ENCODE assay signal across 12 mouse cellular contexts in the genomic region with DNA sequence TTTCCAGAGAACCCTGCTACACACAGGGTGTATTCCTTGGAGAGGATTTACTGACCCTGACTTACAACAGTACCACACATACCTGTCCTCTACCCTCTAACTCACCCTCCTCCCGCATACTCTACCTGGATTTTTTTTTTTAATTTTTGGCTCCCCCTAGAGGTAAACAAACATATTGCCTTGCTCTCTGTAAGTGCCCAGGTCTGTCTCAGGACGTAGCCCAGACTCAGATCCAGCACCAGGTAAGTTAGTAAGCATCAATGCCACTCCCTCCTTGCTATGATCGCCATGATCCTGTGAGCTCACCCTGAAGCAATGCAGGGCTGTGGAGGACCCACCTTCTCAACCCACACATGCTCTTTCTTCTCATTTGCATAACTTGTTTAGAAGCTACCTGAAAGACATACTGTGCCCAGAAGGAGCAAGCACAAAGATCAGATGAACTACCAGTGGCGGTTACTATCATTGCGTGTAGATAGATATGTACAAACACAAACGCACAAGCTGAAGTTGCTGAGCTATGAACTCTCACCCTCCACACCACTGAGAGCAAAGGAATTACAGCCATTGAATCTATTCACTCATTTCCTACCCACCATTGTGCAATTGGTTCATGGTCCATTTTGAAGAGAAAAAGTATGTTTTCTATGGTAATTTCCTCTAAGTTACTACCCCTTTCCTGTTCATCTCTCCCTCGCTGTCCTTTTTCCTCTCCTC. TPM values are rescaled to one million over a fixed set of nuclear protein-coding genes. Genes with fewer than 3 reads are reported as not detected.
DNase-seq lines count a peak whose midpoint lies in the region; ATAC-seq and TF ChIP-seq lines count a peak whose summit lies in the region.
"Had no signal": no experiment of that assay in that cellular context is flagged by ENCODE, and none has a peak within 500 bp of the region (broad histone marks: within the 10 kb centered on the region; RNA-seq: fewer than 3 reads in every experiment).

No protein-coding gene starts in this region.

- no peak overlapping the region for H3K4me3 ChIP-seq in left cerebral cortex, adult 2 months
- no peak overlapping the region for H3K4me3 ChIP-seq in E14TG2a.4 (replicated peaks; ENCODE audit: low read length)
- no peak overlapping the region for H3K4me3 ChIP-seq in embryonic facial prominence, embryonic 15.5 days (replicated peaks)
- no peak overlapping the region for H3K4me3 ChIP-seq in hindbrain, embryonic 10.5 days
- H3K4me3 ChIP-seq: midbrain, embryonic 15.5 days had no signal

- DNase-seq in left cerebral cortex, adult 2 months (ENCODE audit: extremely low spot score in 1 of 2, low spot score in 2 of 2), result no peak
- DNase-seq in left cerebral cortex, postnatal 10 days (ENCODE audit: extremely low spot score in 1 of 2, low spot score in 2 of 2), result no peak
- DNase-seq in adrenal gland, postnatal 4 days (ENCODE audit: low spot score in 2 of 2), result no peak
- DNase-seq in hindbrain, embryonic 10.5 days (ENCODE audit: low spot score), result no peak
- DNase-seq in spleen, postnatal 4 days (ENCODE audit: low spot score in 2 of 2), result no peak
- DNase-seq: cerebellum, adult 11-12 months had no signal

- H3K4me1 ChIP-seq in E14TG2a.4 (replicated peaks; ENCODE audit: low read depth, low read length), result peaks cover 20% of the 10 kb centered on the region
- peaks cover 10% of the 10 kb centered on the region; the same call in 1 of the 2 replicates for H3K4me1 ChIP-seq in embryonic facial prominence, embryonic 15.5 days
- H3K4me1 ChIP-seq in hindbrain, embryonic 10.5 days (replicated peaks), result no peaks in the 10 kb centered on the region
- H3K4me1 ChIP-seq: midbrain, embryonic 15.5 days had no signal

- no peak overlapping the region for H3K4me2 ChIP-seq in embryonic facial prominence, embryonic 15.5 days (replicated peaks)
- H3K4me2 ChIP-seq: midbrain, embryonic 15.5 days had no signal

- ATAC-seq in embryonic facial prominence, embryonic 15.5 days (ENCODE audit: insufficient number of reproducible peaks, low FRiP score, low TSS enrichment, low read depth), result no peak
- ATAC-seq in megakaryocyte-erythroid progenitor cell, adult 5-6 weeks (replicated peaks; ENCODE audit: low FRiP score, low TSS enrichment, poor library complexity, severe bottlenecking), result 0 out of 2 replicates have a peak, but pooled peaks have one; percentile 50
- ATAC-seq: activated CD4-positive, CD25-positive, alpha-beta regulatory T cell, adult 4 months; midbrain, embryonic 15.5 days had no signal

- H3K27me3 ChIP-seq in E14TG2a.4 (ENCODE audit: insufficient read depth, low read length), result no peaks in the 10 kb centered on the region
- no peaks in the 10 kb centered on the region for H3K27me3 ChIP-seq in embryonic facial prominence, embryonic 15.5 days
- H3K27me3 ChIP-seq in hindbrain, embryonic 10.5 days (ENCODE audit: insufficient read depth, poor library complexity, severe bottlenecking), result no peaks in the 10 kb centered on the region
- H3K27me3 ChIP-seq: midbrain, embryonic 15.5 days had no signal

- intact Hi-C loops in left cerebral cortex, adult 2 months (cut with DNase I), result no loop called here
- intact Hi-C loops in left cerebral cortex, postnatal 10 days (cut with DNase I), result loop anchor here (10.0 kb wide), 1 partner anchor 313 kb away; no protein-coding TSS in a partner anchor

- peaks cover 42% of the 10 kb centered on the region for H3K36me3 ChIP-seq in E14TG2a.4 (ENCODE audit: insufficient read depth, low read length)
- peaks cover 3% of the 10 kb centered on the region; the same call in 1 of the 2 replicates for H3K36me3 ChIP-seq in embryonic facial prominence, embryonic 15.5 days
- H3K36me3 ChIP-seq in hindbrain, embryonic 10.5 days, result no peaks in the 10 kb centered on the region
- H3K36me3 ChIP-seq: midbrain, embryonic 15.5 days had no signal

- no peak overlapping the region for H3K9ac ChIP-seq in embryonic facial prominence, embryonic 15.5 days
- H3K9ac ChIP-seq: midbrain, embryonic 15.5 days had no signal

- 67% methylated on average over 7 of the region's 7 CpGs for WGBS in embryonic facial prominence, embryonic 15.5 days
- 76% methylated on average over 7 of the region's 7 CpGs for WGBS in hindbrain, embryonic 10.5 days

- TF ChIP-seq CTCF in left cerebral cortex, adult 2 months (IDR thresholded peaks at IDR 0.05), result peak; percentile 51
- TF ChIP-seq CTCF in E14TG2a.4 (conservative IDR thresholded peaks at IDR 0.05; ENCODE audit: low read length), result peak; percentile 74

- H3K9me3 ChIP-seq in E14TG2a.4 (ENCODE audit: low read length), result no peaks in the 10 kb centered on the region
- no peaks in the 10 kb centered on the region for H3K9me3 ChIP-seq in embryonic facial prominence, embryonic 15.5 days (replicated peaks)
- H3K9me3 ChIP-seq in hindbrain, embryonic 10.5 days, result no peaks in the 10 kb centered on the region
- H3K9me3 ChIP-seq: midbrain, embryonic 15.5 days had no signal

- H3K27ac ChIP-seq in left cerebral cortex, adult 2 months, result no peak overlapping the region
- peak overlapping the region; percentile 51; the same call in 1 of the 2 replicates for H3K27ac ChIP-seq in embryonic facial prominence, embryonic 15.5 days (replicated peaks)
- no peak overlapping the region for H3K27ac ChIP-seq in hindbrain, embryonic 10.5 days
- H3K27ac ChIP-seq: midbrain, embryonic 15.5 days had no signal

RNA-seq across cellular contexts. Expression of a gene that starts 39.7 kb away (rescaled TPM):
- total RNA-seq in left cerebral cortex, adult 2 months (2021), result 10 to 100 TPM; 16.7 to 20.1 TPM
- total RNA-seq in left cerebral cortex, postnatal 10 days (2021), result 1 to 10 TPM; 6.8 to 8.0 TPM
- 151 and 164 TPM in 2 replicates for polyA plus RNA-seq in embryonic facial prominence, embryonic 15.5 days (2015; fragmentation: Nextera tagmentation; extraction: Ambion mirVana)
- 96.0 and 179 TPM in 2 replicates for total RNA-seq in megakaryocyte-erythroid progenitor cell, adult 5-6 weeks (2014; fragmentation: Nextera tagmentation)
- total RNA-seq in megakaryocyte-erythroid progenitor cell, adult 5-6 weeks (2017), result 106 and 142 TPM in 2 replicates
- total RNA-seq in adrenal gland, postnatal 4 days (2021), result 10 to 100 TPM; 39.4 to 44.8 TPM
- polyA plus RNA-seq in hindbrain, embryonic 10.5 days (2016; fragmentation: Nextera tagmentation; extraction: Ambion mirVana), result 105 and 123 TPM in 2 replicates

RNA-seq across cellular contexts. Expression of a gene that starts 44.9 kb away (rescaled TPM):
- 1 to 10 TPM; 1.3 to 1.5 TPM for total RNA-seq in left cerebral cortex, adult 2 months (2021)
- 1 to 10 TPM; 3.7 to 4.3 TPM for total RNA-seq in left cerebral cortex, postnatal 10 days (2021)
- polyA plus RNA-seq in embryonic facial prominence, embryonic 15.5 days (2015; fragmentation: Nextera tagmentation; extraction: Ambion mirVana), result not detected in 2 replicates
- not detected in 2 replicates for total RNA-seq in megakaryocyte-erythroid progenitor cell, adult 5-6 weeks (2014; fragmentation: Nextera tagmentation)
- total RNA-seq in megakaryocyte-erythroid progenitor cell, adult 5-6 weeks (2017), result not detected in 2 replicates
- 10 to 100 TPM in 1 of 2 experiments, 1 to 10 TPM in 1; 1.3 to 11.1 TPM for total RNA-seq in adrenal gland, postnatal 4 days (2021)
- not detected in 2 replicates for polyA plus RNA-seq in hindbrain, embryonic 10.5 days (2016; fragmentation: Nextera tagmentation; extraction: Ambion mirVana)
- polyA plus RNA-seq: activated CD4-positive, CD25-positive, alpha-beta regulatory T cell, adult 4 months; limb, embryonic 11.5 days; midbrain, embryonic 15.5 days had no signal
